Mouse (Mus musculus) retina, postnatal 1 day (tissue): ENCODE data around the gene Hus1b.

Experiments
- DNase-seq: peaks from one replicate; pipeline ENCODE4 v3.0.0-alpha.2; 2012

The Hus1b gene

DNA sequence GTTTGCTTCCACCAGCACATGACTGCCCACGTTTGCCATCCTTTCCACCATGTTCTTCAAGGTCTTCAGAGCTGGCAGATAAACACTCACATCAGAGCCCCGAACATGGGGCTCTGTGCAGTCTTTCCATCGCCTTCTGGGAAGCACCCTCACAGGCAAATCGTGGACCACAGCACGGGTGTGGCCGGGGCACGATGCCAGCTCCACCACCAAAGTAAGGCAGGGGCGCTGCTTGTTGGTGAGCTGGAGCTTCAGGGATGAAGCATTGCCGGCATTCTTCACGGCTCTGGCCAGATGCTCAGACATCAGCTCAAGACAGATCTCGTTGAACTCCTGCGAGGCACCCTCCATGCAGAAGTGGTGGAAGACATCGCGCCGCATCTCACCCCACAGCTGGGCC, 430 bp downstream of the Hus1b start:
- DNase-seq = no peak

DNA sequence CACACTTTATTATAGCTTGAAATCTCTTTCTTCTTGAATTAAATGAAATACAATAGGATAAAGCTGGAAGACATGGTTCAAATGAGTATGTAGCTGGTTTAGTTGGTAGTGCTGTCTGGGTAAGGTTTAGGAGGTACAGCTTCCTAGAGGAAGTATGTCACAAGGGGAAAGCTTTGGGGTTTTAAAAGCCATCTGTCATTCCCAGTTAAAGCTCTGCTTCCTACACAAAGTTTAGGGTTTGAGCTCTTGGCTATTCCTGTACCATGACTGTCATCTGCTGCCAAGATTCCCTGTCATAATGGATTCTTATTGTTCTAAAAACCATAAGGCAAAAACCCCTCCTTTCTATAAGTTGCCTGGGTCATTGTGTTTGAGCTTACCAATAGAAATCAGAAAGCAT, 1.8 kb downstream of the Hus1b start:
- DNase-seq = no peak

DNA sequence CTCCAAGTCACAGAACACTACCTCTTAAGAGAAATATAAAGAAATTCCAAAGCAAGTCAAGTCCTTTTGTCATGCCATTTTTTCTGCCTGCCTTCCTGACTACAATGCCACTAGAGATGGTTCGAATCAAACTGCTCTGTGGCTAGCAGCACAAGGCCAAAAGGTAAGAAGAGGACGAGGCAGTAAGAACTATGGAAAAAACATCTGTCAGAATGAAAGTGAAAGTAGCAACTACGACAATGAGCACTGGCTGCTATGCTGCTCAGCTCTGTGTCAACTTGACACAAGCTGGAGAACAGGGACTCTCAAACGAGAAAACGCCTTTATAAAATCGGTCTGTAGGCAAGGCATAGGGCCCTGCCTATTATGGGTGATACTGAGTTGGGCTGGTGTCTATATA, 14.6 kb downstream of the Hus1b start:
- no peak for DNase-seq

DNA sequence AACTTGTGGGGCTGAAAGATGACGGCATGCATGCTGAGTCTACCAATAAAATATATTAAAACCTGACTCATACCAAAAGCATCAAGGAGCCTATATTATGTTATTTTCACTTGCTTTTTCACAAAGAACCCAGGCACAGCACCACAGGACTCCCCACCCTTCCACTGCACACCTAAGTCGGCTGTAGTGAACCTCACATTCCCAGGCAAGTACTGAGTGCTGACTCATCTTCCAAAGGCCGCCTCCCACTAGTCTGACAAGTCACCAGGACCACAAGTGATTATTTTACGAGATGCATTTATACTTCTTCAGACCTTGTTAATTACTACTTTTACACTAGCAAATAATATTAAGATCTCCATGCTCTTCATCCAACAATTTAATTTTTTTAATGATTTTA, 15.9 kb downstream of the Hus1b start:
- no peak for DNase-seq

DNA sequence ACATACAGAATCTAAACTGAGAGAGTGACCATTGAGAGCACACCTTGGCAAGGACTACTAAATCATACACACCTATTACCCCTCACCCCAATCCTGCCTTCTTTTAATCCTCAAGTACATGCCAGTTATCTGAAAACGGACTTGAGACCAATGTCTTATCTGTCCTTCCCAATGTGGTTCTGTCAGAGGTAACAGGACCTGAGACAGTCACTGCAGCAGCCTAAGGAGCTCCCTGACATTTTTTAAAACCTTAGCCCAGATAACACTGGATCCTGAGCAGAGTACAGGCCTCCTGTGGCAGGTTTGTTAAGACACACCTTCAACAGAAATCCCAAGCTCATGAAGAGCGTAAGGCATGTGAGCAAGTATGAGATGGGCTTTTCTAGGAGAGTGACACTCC, 18.4 kb downstream of the Hus1b start:
- DNase-seq = no peak

DNA sequence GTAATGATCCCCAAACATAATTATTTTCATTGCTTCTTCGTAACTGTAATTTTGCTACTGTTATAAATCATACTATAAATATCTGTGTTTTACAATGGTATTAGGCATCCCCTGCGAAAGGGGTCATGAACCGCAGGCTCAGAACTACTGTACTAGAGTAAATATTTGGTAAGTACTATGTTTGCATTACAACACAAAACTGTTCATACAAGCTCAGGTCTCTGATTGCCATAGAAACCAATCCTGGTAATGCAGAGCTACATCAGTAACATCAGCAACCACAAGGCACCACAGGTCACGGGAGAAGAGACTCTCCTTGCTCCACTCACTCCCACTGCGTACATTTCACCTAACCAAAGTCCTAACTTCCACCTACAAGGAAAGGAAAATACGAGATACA, 23.3 kb downstream of the Hus1b start:
- DNase-seq = no peak

DNA sequence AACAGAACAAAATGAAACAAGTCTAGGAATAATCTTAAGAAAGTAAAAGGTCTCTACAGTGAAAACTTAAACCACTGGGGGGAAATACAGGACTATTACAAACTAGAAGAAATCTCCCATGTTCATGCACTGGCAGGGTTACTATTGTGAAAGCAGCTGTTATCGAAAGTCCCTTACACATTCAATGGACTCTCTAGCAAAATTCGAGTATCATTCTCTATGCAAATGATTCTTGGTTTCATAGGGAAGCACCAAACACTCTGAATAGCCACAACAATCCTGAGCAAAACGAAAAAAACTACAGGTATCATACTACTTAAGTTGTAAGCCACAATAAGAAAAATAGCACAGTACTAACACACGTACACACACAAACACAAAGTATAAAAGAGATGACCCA, 25.6 kb downstream of the Hus1b start:
- no peak for DNase-seq

DNA sequence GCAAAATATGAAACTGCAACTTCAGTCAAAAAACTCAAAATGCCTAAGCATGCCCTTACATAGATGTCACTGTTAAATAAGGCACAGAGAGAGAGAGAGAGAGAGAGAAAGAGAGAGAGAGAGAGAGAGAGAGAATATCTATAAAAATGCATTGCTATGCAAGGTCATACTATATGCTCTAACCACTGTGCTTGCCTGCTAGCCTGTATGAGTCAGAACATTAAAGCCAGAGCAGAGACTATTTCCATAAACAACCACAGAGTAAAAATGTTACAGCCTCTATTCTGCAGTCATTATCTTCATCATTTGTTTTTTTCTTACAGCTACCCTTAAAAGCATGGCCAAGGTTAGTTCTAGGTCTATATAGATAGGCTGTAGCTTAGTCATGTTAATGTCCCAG, 33.8 kb downstream of the Hus1b start:
- no peak for DNase-seq

DNA sequence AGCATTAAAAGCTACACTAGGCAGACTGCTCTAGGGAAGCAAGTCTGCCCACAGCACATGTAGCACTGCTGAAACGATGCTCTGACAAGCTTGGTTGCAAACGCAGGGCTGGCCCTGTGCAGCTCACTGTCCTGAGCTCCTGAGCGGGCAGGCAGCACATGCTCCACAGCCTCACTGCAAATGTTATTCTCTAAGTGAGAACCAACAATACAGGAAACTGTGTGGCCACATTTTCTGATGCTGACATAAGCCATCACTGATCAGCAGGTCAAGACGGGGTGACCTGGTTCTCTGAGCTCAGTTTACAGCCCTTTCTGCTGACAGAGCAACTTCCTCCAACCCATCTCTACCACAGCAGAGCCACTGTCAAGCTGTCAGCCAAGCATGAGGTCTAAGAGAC, 34.5 kb downstream of the Hus1b start:
- DNase-seq = peak; percentile 23

DNA sequence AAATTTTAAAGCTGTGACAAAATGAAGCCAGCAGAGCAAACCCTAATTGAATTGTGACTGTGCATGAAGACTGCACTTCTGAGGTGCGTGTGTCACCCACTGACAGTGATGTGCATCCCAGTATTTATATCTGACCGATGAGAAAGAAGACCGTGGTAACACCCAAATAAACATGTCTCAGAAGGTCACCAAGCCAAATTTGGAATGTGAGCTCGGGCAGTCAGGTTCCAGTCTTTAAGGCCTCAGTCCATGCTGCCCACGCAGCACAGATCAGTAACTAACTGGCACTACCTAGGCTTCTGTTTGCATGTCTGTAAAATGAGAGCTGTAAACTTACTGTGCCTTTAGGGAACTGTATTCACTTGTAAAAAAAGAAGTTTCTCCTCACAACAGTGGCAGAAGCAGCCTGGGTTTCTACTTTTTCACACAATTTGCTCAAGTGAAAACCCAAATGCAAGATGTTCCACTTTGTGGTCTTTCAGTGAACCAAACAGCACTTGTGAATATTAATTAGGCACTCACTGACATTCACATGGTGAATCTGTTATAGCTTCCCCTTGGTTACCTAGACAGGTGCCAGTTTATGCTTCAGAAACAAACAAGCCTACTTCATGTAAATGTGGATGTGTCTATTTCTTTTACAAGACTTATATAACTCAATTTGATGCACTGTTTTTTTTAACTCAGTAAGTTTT, 35.5 kb downstream of the Hus1b start:
- DNase-seq = no peak

DNA sequence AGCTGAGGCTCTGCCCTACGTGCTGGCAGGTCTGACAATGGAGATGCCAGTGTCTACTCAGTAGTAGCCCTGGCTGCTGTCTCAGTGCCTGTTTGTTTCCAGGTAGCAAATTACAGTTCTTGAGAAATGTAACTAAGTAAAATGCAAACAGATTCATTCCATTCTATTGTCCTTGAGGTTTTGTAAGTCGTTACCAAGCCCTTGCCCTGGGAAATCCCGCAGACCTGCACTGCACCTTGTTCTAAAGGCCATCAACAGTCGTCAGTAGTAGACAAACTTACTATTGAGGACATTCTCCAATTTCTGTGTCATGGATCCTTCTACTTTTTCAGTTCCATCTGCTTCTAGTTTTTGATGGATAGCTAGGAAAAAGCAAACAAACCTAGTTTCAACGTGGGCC, 36.7 kb downstream of the Hus1b start:
- no peak for DNase-seq

DNA sequence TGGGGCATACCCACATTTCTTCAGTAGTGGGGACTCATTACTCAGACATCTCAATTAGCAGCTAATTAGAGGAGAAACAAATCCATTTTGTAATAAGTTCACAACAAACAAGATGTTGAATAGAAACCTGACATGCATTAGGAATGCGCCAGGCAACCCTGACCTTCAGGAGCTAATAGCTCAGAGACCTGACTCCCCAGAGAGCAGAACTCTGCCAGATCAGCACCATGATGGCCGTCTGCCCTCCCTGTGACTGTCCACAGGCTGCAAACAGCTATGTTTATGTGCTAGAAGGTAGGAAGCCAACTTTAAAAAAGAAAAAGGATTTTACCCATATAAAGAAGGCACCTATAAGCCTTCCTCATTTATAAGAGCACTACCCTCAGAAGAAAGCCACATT, 45.3 kb downstream of the Hus1b start:
- DNase-seq = no peak

DNA sequence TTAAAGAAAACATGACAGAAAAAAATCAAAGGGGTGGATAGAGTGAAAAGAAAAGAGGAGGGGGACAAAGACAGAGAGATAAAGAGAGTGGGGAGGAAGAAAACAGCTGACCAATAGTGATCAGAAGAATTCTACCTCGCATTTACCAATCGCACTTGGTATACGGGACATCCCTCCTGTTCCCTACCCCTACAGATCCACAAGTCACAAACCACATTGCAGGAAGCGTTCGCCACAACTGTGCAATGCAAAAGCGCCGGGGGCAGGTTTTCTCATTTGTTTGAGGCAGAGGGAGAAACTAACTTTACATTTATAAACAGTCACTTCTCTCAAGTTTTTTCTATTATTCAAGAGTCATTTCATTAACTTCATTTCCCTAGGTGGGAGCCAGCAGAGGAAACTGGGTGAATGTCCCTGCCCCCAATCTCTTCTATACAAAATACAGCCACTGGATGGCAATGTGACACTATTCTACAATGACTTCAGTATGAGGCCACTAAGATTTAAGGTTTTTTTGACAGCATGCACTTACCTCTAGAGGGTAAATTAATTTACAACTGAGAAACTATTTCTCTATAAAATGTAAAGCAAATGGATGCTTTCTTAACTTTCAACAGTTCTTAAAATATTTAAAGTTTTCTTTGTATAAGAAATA, 46.0 kb downstream of the Hus1b start:
- DNase-seq = peak; percentile 12
